Mouse (Mus musculus) liver, embryonic 18 days (tissue): ENCODE measurements around the gene Trmt2a. TPM values are rescaled to one million over a fixed set of nuclear protein-coding genes. Genes with fewer than 3 reads are reported as not detected.

ENCODE experiments used
- polyA plus RNA-seq: library from polyadenylated mRNA; depleted of rRNA; stranded (reverse); fragments of >200 nt; gene quantifications from 2 replicates; pipeline ENCODE4 v1.2.3, GENCODE M21; 2012; rRNA removed

Gene Trmt2a
- polyA plus RNA-seq = 33.6 and 34.6 TPM in 2 replicates

DNA sequence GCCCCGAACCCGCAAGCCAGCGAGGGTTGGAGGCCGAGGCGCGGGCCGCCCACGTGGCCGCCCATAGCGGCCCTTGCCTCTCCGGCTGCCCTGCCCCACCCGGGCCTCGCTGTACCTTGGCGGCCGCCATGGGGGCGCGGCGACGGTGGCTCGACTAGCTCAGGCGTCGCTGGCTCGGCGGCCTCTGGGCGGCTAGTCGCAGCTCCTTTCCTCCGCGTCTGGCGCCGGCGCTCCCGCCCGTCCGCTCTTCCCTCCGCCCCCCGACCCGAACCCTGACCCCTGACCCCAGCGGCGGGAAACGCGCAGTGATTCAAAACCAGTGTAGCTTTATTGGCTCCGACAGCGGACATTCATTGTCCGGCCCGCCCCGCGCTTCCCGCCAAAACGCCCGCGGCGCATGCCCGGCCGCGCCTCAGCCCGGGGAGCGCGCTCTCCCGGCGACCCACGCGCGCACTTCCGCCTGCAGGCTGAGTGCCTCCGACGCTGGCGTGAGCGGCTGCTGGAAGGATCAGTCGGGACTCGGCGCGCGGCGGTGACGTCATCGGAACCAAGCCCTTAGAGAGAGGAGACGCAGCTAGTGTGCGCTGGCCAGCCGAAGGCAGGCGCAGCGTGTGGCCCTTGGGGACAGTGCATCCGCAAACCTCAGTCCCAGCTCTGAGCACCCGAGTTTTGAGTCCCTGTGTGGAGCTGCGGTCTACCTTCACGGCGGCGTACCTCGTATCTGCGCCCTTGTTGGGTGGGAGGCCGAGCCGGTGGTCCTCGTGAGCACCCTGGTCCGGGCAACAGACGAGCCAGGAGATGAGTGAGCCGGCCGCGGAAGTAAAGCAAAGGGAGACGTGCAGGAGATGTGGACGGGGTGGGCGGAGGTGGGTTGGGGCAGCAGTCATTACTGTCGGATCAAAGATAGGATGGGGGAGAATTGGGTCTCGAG, at the start of gene Trmt2a, which contains the start of gene Ranbp1:
Gene Trmt2a (plus strand): TSS at position 247 of the 931 bp plus-strand sequence.
Gene Ranbp1 (minus strand): TSS at position 300 of the 931 bp plus-strand sequence.

DNA sequence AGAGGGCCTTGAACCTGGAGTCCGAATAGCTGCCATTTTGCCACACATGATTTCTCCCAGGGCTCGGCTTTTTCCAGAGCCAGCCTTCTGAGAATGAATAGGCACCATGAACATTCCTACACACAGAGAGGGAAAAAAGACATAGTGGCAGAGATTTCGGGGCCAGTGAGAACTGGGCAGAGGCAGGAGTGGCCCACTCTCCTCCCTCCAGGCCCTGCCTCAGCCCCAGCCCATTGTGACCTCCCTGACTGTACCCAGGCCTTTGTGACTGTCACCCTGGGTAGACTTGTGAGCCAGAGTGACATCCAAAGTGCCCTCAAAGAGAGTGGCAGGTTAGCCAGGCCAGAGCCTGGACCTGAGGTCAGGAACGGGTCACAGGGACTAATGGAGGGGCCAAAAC, 30.9 kb upstream of the Trmt2a start, which contains the start of gene Ccdc188:
Gene Ccdc188 (plus strand): TSS at position 301 of the 400 bp plus-strand sequence.

GRCm38 (mm10) chr16:18234671-18235388, 13.6 kb upstream of the Trmt2a start, which contains the start of gene Zdhhc8:
Gene Zdhhc8 (minus strand): TSS chr16:18235136.

GRCm38 (mm10) chr16:18258221-18258620, 9.7 kb downstream of the Trmt2a start, which contains the start of gene Gm49776:
Gene Gm49776 (minus strand): TSS chr16:18258321.

GRCm38 (mm10) chr16:18289067-18289588, 40.6 kb downstream of the Trmt2a start, which contains the start of gene Dgcr8:
Gene Dgcr8 (minus strand): TSS chr16:18289246.

Other genes starting within 250 kb of the Trmt2a start
- gene Dgcr6, start 195.8 kb upstream of the Trmt2a start, polyA plus RNA-seq = 13.7 and 14.7 TPM in 2 replicates
- gene Prodh, start 158.5 kb upstream of the Trmt2a start, polyA plus RNA-seq = 4.6 and 4.8 TPM in 2 replicates
- 0.26 TPM in 2 replicates for gene Rtn4r, start 121.0 kb upstream of the Trmt2a start, polyA plus RNA-seq
- not detected in 2 replicates for gene Ccdc188, start 30.8 kb upstream of the Trmt2a start, polyA plus RNA-seq
- gene Zdhhc8, start 13.5 kb upstream of the Trmt2a start, polyA plus RNA-seq = 3.6 and 4.7 TPM in 2 replicates
- 75.3 and 81.0 TPM in 2 replicates for gene Ranbp1, start 53 bp downstream of the Trmt2a start, polyA plus RNA-seq
- gene Gm49776, start 9.6 kb downstream of the Trmt2a start, polyA plus RNA-seq = 0.15 and 0.16 TPM in 2 replicates
- gene Dgcr8, start 40.6 kb downstream of the Trmt2a start, polyA plus RNA-seq = 13.6 and 16.7 TPM in 2 replicates
- gene Tango2, start 99.4 kb downstream of the Trmt2a start, polyA plus RNA-seq = 56.0 and 64.7 TPM in 2 replicates
- gene Arvcf, start 99.5 kb downstream of the Trmt2a start, polyA plus RNA-seq = 10.0 and 10.2 TPM in 2 replicates
- 58.8 and 62.0 TPM in 2 replicates for gene Txnrd2, start 177.7 kb downstream of the Trmt2a start, polyA plus RNA-seq
- 91.2 and 92.4 TPM in 2 replicates for gene Comt, start 178.2 kb downstream of the Trmt2a start, polyA plus RNA-seq